Mouse (Mus musculus) forebrain, embryonic 10.5 days (tissue): ENCODE data around the gene Rab12. TPM values are rescaled to one million over a fixed set of nuclear protein-coding genes. Genes with fewer than 3 reads are reported as not detected.
"Not testable (repeated sequence)": the region's sequence is repeated elsewhere in the genome, so short reads cannot be mapped to it uniquely, and the experiment has no call there.

Experiments
- DNase-seq: peaks from one replicate; pipeline ENCODE4 v3.0.0-alpha.2; 2017; ENCODE audit warnings: low spot score; ENCODE audit errors: extremely low spot score
- H3K27ac ChIP-seq: fragments of 300-500 bp; sonication (generic); 2 replicates; pipeline ENCODE4 v1.5.1; 2016; ENCODE audit warnings: mild to moderate bottlenecking
- H3K27me3 ChIP-seq: fragments of 300-500 bp; sonication (generic); 2 replicates; pipeline ENCODE4 v1.6.1; 2016; ENCODE audit warnings: mild to moderate bottlenecking; ENCODE audit not compliant: poor library complexity, severe bottlenecking
- H3K36me3 ChIP-seq: fragments of 300-500 bp; sonication (generic); replicated peaks from 2 replicates; pipeline ENCODE4 v1.6.1; 2016; ENCODE audit warnings: mild to moderate bottlenecking, moderate library complexity
- H3K4me1 ChIP-seq: fragments of 300-500 bp; sonication (generic); 2 replicates; pipeline ENCODE4 v1.6.1; 2016
- H3K4me3 ChIP-seq: fragments of 300-500 bp; sonication (generic); 2 replicates; pipeline ENCODE4 v1.5.1; 2016; ENCODE audit warnings: mild to moderate bottlenecking, moderate library complexity
- H3K9me3 ChIP-seq: fragments of 300-500 bp; sonication (generic); 2 replicates; pipeline ENCODE4 v1.6.1; 2016; ENCODE audit warnings: mild to moderate bottlenecking, moderate library complexity
- WGBS: fragments of 180-500 bp; shearing (Covaris S2); methylation state at CpG from one replicate; pipeline ENCODE4 v1.1.7; 2016; 5-methylcytosine and 5-hydroxymethylcytosine counted together
- polyA plus RNA-seq: library from polyadenylated mRNA; unstranded; fragments of >200 nt; fragmentation: Nextera tagmentation; extraction: Ambion mirVana; gene quantifications from 2 replicates; pipeline ENCODE4 v1.2.1, GENCODE M21; 2016

Gene Rab12
- polyA plus RNA-seq, result 24.8 and 26.4 TPM in 2 replicates

DNA sequence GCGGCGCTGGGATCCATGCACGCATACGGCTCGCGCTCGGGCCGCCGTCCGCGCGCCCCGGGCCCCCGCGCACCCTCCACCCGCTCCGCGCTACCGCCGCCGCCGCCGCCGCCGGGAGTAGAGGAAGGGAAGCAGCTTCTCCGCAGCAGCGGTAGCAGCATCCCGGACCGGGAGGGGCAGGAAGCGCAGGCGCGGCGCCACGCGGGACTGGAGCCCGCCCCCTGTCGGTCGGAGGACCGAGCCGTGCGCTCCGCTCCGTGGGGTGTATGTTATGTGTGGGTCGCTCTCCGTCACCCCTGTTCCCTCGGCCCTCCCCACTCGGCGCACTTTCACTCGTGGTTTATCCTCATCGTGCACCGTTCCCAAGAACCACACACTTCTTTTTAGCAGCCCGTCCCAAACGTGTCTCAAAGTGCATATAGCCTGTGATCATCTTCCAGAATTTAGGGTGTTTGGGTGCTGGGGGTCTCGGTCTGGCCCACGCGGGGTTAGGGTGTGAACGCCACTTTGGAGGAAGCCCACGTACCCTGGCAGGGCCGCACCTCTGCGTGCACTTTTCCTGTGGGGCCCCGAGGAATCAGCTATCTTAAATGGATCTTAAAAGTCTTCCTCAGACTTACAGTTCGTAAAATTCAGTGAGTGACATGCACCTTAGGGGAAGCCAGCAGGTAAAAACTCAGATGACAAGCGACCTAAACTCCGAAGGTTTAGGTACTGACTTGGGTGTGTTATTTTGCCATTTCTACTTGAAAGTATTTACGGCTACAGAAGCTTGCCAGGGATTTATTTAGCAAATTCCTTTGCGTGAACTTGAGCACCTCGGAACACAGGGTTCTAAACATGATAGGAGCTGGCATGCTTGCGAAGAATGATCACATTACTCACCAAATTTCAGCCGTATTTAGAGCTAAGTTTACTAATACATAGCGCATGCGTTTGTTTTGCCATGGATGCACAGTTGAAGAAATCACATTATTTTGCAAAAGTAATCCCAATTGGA is at the start of gene Rab12:
TSS of gene Rab12 (minus strand) at position 176 of the 1,000 bp plus-strand sequence.
- H3K36me3 ChIP-seq, result peaks cover 10% of the 10 kb centered on the region
- no peaks in the 10 kb centered on the region for H3K9me3 ChIP-seq
- 9% methylated on average over 70 of the region's 71 CpGs for WGBS
- DNase-seq, result peak; percentile 86
- peaks cover 26% of the 10 kb centered on the region for H3K4me1 ChIP-seq
- H3K4me3 ChIP-seq, result peak within 1 kb of the TSS; percentile 99
- H3K27me3 ChIP-seq, result no peaks in the 10 kb centered on the region
- H3K27ac ChIP-seq, result peak within 1 kb of the TSS; percentile 93

DNA sequence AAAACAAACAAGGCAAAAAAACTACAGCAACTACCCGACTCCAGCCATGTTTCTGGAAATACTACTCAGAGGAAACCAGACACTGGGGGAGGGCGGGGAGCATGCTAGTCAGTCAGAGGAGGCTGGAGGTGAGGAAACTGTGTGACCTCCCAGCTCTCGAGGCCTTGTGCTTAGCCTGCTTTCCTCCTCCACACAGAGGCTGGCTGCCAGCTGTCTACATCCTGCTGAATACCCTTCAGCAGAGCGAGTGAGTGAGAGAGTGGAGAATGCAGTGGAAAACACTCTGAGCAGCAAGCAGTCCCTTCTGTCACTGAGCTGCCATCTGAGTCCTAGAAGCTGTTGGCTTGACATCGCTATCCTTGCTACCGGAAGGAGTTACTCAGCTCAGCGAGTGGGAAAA is 44.7 kb upstream of the Rab12 start:
- Histone ChIP-seq H3K9me3 (no peaks in the 10 kb centered on the region), H3K4me3 (no peak overlapping the region), H3K4me1 (peaks cover 4% of the 10 kb centered on the region; the same call in 1 of the 2 replicates), H3K27me3 (no peaks in the 10 kb centered on the region), H3K36me3 (no peaks in the 10 kb centered on the region), H3K27ac (no peak overlapping the region)
- WGBS, result 82% methylated on average over 7 of the region's 7 CpGs
- DNase-seq, result no peak

DNA sequence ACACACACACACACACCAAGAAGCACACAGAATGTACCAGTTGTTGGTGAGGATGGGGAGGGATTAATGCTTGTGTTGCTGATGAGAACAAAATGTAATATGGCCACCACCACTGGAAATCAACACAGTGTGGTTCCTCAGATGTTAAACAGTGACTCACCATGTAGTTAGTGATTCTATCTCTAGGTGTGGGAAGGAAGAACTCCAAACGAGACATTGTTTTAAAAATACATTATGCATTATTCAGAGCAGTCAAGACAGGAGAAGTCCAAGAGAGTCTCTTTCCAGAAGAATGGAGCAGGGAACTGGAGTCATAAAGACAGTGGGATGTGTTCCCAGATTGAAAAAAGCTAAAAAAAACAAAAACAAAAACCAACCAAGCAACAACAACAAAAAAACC is 44.0 kb upstream of the Rab12 start:
- 76% methylated on average over 1 of the region's 1 CpGs for WGBS
- Histone ChIP-seq H3K27me3 (no peaks in the 10 kb centered on the region), H3K4me1 (peaks cover 4% of the 10 kb centered on the region; the same call in 1 of the 2 replicates), H3K9me3 (no peaks in the 10 kb centered on the region), H3K4me3 (no peak overlapping the region), H3K36me3 (no peaks in the 10 kb centered on the region), H3K27ac (no peak overlapping the region)
- DNase-seq, result no peak

DNA sequence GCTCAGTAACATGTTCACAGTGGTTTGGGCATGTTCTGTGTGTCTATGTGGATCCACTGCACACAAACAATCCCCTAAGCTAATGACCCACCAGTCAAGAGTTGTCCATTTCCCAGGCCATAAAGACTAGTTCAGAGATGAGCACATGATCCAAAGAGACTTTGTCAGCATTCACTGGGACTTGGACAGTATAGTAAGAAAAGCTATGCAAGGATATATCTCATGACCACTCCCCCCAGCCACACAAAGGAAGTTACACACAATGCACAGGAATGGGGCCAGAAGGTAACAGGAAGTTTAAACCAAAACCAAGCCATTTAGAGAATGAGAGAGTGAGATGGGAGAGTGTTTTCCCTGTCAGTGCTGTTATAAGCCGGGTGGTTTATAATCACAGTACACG is 41.9 kb upstream of the Rab12 start:
- Histone ChIP-seq H3K27ac (no peak overlapping the region), H3K4me3 (no peak overlapping the region), H3K4me1 (no peaks in the 10 kb centered on the region), H3K9me3 (no peaks in the 10 kb centered on the region), H3K36me3 (no peaks in the 10 kb centered on the region), H3K27me3 (no peaks in the 10 kb centered on the region)
- 90% methylated on average over 2 of the region's 2 CpGs for WGBS
- no peak for DNase-seq

DNA sequence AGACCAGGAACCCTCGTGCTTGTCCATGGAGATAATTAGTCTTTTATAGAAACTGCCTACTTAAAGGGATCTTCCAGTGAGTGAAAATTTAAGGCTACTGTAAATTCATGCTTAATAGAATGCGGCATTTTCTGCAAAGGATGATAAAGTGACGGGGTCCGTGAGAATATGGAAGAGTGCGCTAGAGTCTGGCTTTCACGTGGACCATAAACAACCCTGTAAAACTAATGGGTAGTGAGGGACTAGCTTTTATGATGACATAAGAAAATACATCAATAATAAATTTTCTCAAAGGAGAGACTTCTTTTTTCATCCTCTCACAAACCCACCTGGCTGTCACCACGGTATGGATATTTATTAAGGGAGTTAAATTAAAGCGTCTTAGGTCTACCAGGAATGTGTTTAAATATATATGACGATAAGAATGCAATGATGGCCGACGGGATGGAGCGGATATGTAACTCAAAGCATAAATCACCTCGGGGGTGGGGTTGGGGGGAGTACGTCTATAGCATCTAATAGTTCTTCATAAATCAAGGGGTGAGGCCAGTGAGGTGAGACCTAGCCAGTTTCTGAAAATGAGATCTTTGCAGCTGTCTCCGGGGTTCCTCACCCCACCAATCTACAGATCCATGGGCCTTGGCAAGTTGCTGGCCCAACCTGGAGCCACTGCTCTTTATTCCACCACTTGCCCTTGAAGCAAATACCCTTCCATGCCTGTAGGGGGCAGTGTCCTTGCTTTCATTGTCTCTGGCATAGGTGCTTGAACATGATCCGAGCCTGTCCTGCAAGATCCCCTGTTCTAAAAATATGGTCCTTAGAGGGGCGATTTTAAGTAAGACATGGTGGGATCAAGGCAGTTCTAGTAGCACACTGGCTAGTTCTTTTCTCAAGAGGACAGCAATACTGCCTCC is 39.1 kb upstream of the Rab12 start:
- no peaks in the 10 kb centered on the region for H3K27me3 ChIP-seq
- H3K4me3 ChIP-seq, result no peak overlapping the region
- no peak for DNase-seq
- no peaks in the 10 kb centered on the region for H3K9me3 ChIP-seq
- no peak overlapping the region for H3K27ac ChIP-seq
- H3K4me1 ChIP-seq, result no peaks in the 10 kb centered on the region
- H3K36me3 ChIP-seq, result no peaks in the 10 kb centered on the region
- 93% methylated on average over 17 of the region's 17 CpGs for WGBS

DNA sequence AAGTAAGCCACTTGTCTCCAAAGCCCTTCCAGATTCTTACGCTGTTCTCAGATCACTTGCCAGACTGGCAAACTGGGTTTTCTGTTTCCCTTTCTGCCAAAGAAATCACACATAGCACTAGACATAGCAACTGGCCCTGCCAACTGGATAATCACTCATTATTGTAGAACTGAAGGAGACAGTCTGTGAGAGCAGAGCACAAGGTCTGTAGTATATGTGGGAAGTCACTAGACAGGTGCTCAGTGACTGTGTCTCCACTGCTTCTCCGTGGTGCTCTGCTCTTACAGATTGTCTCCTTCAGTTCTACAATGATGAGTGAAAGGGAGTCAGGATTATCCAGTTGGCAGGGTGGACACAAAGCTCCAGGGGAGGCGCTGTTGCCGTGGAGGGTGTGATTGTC is 33.2 kb upstream of the Rab12 start:
- no peak overlapping the region for H3K4me3 ChIP-seq
- DNase-seq, result no peak
- H3K27ac ChIP-seq, result no peak overlapping the region
- no peaks in the 10 kb centered on the region for H3K4me1 ChIP-seq
- WGBS, result 85% methylated on average over 4 of the region's 4 CpGs
- peaks cover 5% of the 10 kb centered on the region for H3K9me3 ChIP-seq
- H3K36me3 ChIP-seq, result no peaks in the 10 kb centered on the region
- no peaks in the 10 kb centered on the region for H3K27me3 ChIP-seq

DNA sequence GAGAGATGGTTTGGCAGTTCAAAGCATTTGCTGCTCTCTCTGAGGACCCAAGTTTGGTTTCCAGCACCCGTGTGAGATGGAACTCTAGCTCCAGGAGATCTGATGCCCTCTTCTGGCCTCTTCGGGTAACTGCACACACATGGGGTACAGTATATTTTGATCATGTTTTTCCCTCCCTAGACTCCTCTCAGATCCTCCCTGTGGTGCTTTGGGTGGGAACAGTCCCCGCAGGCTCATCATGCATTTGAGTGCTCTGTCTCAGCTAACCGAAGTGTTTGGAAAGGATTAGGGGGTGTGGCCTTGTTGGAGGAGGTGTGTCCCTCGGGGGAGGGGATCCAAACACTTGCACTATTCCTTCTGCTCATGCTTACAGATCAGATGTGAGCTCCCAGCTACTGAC is 31.0 kb upstream of the Rab12 start:
- no peaks in the 10 kb centered on the region for H3K36me3 ChIP-seq
- no peaks in the 10 kb centered on the region for H3K27me3 ChIP-seq
- no peaks in the 10 kb centered on the region for H3K4me1 ChIP-seq
- no peak overlapping the region for H3K4me3 ChIP-seq
- no peak overlapping the region for H3K27ac ChIP-seq
- WGBS, result 93% methylated on average over 5 of the region's 5 CpGs
- H3K9me3 ChIP-seq, result peaks cover 5% of the 10 kb centered on the region
- no peak for DNase-seq

DNA sequence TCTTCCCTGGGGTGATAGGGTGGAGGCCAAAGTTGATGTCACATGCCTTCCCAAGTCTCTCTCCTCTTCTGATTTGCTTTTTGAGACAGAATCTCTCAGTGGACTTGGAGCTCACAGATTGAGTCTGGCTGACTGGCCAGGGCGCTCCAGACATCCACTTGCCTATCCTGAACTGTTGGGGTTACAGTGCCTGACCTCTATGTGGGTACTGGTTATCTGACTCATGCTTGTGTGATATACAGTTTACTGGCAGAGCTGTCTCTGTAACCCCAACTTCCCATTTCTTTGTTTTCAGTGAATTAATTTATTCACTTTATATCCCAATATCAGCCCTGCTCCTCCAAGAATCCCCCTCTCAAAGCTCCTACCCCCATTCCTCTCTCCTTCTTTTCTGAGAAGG is 12.8 kb upstream of the Rab12 start:
- H3K4me1 ChIP-seq, result no peaks in the 10 kb centered on the region
- H3K9me3 ChIP-seq, result peaks cover 10% of the 10 kb centered on the region; the same call in 1 of the 2 replicates
- H3K27ac ChIP-seq, result no peak overlapping the region
- no peaks in the 10 kb centered on the region for H3K27me3 ChIP-seq
- H3K36me3 ChIP-seq, result no peaks in the 10 kb centered on the region
- H3K4me3 ChIP-seq, result no peak overlapping the region
- DNase-seq, result no peak
- 85% methylated on average over 1 of the region's 1 CpGs for WGBS

DNA sequence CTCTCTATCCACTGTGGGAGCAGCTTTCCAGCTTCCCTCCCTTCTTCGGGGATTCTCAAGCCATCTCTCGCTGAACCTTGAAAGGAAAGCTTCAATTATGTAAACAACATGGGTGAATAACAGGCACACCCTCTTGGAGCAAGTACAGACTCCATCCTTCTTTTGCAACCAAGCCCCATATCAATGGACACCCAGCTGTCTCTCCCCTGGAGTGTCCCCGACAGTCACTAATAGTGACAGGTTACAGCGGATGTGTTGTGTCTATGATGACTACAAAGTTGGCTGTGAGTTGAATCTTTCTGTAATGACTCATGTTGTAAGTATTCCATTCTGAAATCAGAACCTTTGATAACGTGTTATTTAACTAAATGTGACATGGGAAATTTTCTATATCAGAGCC is 3.9 kb upstream of the Rab12 start:
- DNase-seq, result no peak
- no peaks in the 10 kb centered on the region for H3K9me3 ChIP-seq
- 83% methylated on average over 5 of the region's 5 CpGs for WGBS
- H3K27ac ChIP-seq, result no peak overlapping the region
- H3K4me3 ChIP-seq, result no peak overlapping the region
- no peaks in the 10 kb centered on the region for H3K27me3 ChIP-seq
- no peaks in the 10 kb centered on the region for H3K36me3 ChIP-seq
- H3K4me1 ChIP-seq, result peaks cover 12% of the 10 kb centered on the region

DNA sequence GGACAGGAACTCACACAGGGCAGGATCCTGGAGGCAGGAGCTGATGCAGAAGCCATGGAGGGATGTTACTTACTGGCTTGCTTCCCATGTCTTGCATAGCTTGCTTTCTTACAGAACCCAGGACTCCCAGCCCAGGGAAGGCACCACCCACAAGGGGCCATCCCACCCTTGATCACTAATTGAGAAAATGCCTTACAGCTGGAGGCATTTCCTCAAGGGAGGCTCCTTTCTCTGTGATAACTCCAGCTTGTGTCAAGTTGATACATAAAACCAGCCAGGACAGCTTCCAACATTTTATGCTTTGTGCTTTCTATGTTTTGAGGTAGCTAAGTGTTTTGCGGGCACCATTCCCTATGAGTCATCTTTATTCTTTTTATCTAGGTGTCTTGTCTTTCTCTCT is 3.1 kb upstream of the Rab12 start:
- not testable (repeated sequence) for H3K27ac ChIP-seq, H3K4me3 ChIP-seq, H3K9me3 ChIP-seq, H3K36me3 ChIP-seq, DNase-seq, H3K27me3 ChIP-seq
- peaks cover 20% of the 10 kb centered on the region for H3K4me1 ChIP-seq
- WGBS, result 90% methylated on average over 1 of the region's 1 CpGs

DNA sequence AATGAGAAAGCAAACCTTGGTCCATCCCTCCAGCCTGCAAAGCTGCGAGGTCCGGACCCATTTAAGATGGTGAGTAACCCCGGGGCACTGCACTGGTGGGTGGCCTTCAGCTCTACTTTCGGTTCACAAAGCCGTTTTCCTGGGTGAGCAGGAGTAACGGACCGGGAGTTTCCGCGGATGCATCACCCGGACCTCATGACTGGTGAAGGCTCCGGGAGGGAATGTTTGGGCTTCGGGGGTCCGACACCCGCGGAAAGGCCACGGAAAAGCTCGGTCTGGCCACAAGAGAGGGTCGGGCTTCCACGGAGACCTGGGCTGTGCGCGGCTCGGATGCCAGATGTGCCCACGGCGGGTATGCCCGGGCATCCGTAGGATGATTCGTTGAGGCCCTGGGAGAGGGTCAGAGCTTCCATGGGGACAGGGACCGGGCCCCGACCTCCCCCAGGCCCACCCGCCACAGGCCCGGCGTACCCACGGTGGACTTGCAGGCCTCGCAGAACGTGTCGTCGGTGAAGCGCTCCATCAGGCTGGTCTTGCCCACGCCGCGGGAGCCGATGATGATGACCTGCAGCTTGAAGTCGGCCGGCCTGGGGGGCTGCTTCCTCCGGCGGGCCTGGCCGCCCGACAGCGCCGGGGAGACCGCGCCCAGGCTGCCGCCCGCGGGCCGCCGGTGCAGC is 514 bp downstream of the Rab12 start:
- Histone ChIP-seq H3K4me1 (peaks cover 26% of the 10 kb centered on the region), H3K4me3 (peak overlapping the region; percentile 99), H3K9me3 (no peaks in the 10 kb centered on the region), H3K36me3 (peaks cover 17% of the 10 kb centered on the region), H3K27ac (peak overlapping the region; percentile 93), H3K27me3 (no peaks in the 10 kb centered on the region)
- DNase-seq, result peak; percentile 48
- WGBS, result under 1% methylated on average over 57 of the region's 57 CpGs

DNA sequence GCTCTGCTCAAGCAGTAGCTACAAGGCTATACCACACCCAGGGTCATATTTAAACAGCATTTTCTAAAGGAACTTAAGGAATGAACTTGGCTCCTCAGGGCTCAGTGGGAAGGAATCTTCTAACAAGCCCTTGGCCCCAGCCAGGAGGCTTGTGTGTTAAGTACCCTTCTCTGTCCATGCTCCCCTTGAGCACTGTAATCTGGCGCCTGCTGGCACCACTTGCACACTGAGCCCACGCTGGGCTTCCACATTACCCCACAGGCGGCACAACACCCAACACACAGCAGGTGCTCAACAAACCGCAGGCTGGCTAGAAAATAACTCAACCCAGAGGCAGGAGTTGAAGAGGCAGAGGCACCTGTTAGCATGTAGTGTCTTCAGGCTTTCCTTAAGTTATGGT is 2.6 kb downstream of the Rab12 start:
- Histone ChIP-seq H3K4me3 (no peak overlapping the region), H3K27ac (no peak overlapping the region), H3K9me3 (no peaks in the 10 kb centered on the region), H3K36me3 (peaks cover 36% of the 10 kb centered on the region), H3K27me3 (no peaks in the 10 kb centered on the region), H3K4me1 (peaks cover 26% of the 10 kb centered on the region)
- WGBS, result 90% methylated on average over 4 of the region's 4 CpGs
- DNase-seq, result no peak
